ENCODE assay signal across 9 mouse cellular contexts in the genomic region with DNA sequence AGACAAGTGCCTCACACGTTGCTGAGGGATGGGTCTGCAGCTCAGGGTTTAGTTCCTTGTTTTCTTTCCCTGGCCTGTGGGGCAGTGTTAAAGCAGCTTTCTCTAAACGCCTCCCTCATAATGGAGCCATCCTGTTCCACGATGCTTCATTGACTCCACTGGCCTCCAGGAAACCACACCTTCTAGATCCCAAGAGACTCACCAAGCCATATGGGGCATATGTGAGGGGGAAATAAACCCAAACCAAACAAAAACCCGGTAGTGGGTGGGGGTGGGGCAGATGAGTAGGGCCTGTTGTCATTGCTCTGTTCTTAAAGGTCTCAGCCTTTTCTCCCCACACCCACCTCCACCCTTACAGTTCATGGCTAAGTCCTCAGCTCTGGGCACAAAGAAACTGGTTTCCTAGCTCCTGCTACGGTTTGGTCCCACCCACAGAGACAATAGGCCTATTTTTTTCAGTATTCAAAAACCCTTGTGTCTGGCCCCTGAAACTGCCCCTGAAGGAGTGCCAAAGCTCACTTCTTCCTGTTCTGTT. TPM values are rescaled to one million over a fixed set of nuclear protein-coding genes. Genes with fewer than 3 reads are reported as not detected.
DNase-seq lines count a peak whose midpoint lies in the region; ATAC-seq and TF ChIP-seq lines count a peak whose summit lies in the region.
"Had no signal": no experiment of that assay in that cellular context is flagged by ENCODE, and none has a peak within 500 bp of the region (broad histone marks: within the 10 kb centered on the region; RNA-seq: fewer than 3 reads in every experiment).

No protein-coding gene starts in this region.

- H3K9me3 ChIP-seq in liver, postnatal 0 days (ENCODE audit: low read length), result no peaks in the 10 kb centered on the region
- H3K9me3 ChIP-seq in embryonic facial prominence, embryonic 13.5 days, result no peaks in the 10 kb centered on the region

- no peaks in the 10 kb centered on the region for H3K36me3 ChIP-seq in liver, postnatal 0 days (replicated peaks; ENCODE audit: insufficient read depth, low read length)
- no peaks in the 10 kb centered on the region for H3K36me3 ChIP-seq in embryonic facial prominence, embryonic 13.5 days

- H3K27me3 ChIP-seq in liver, postnatal 0 days (ENCODE audit: insufficient read depth, low read length), result no peaks in the 10 kb centered on the region
- no peaks in the 10 kb centered on the region for H3K27me3 ChIP-seq in embryonic facial prominence, embryonic 13.5 days

- DNase-seq in liver, postnatal 0 days, result peak; percentile 41
- no peak for DNase-seq in liver
- peak; percentile 18 for DNase-seq in kidney, postnatal 10 days
- peak; percentile 25 to 66 for DNase-seq in spleen, postnatal 4 days (ENCODE audit: low spot score in 2 of 2)
- no peak for DNase-seq in gastrocnemius, postnatal 4 days (ENCODE audit: low spot score in 2 of 2)
- no peak for DNase-seq in frontal cortex, postnatal 25 days (ENCODE audit: low spot score in 2 of 2)
- DNase-seq in right cerebral cortex, postnatal 4 days, result no peak

- H3K9ac ChIP-seq in liver, postnatal 0 days (replicated peaks), result no peak overlapping the region
- no peak overlapping the region for H3K9ac ChIP-seq in embryonic facial prominence, embryonic 13.5 days

- H3K4me3 ChIP-seq in liver, postnatal 0 days (ENCODE audit: low read depth, low read length), result no peak overlapping the region
- no peak overlapping the region for H3K4me3 ChIP-seq in embryonic facial prominence, embryonic 13.5 days

- ATAC-seq in liver, postnatal 0 days, result peak; percentile 44; the same call in 1 of the 2 replicates
- 0 out of 2 replicates have a peak, but pooled peaks have one; percentile 37 for ATAC-seq in embryonic facial prominence, embryonic 13.5 days (ENCODE audit: insufficient number of reproducible peaks, insufficient read depth, low FRiP score, low TSS enrichment, low read depth)

- H3K4me2 ChIP-seq in liver, postnatal 0 days (ENCODE audit: low read depth, low read length), result no peak overlapping the region
- H3K4me2 ChIP-seq in embryonic facial prominence, embryonic 13.5 days, result no peak overlapping the region

- WGBS in liver, postnatal 0 days (ENCODE audit: insufficient replicate concordance), result 22% methylated on average over 5 of the region's 5 CpGs
- WGBS in embryonic facial prominence, embryonic 13.5 days, result 10% methylated on average over 5 of the region's 5 CpGs

- 0 out of 2 replicates have a peak, but pooled peaks have one; percentile 19 for TF ChIP-seq EP300 in liver, postnatal 0 days (IDR thresholded peaks at IDR 0.05; ENCODE audit: low read depth)

- H3K4me1 ChIP-seq in liver, postnatal 0 days (ENCODE audit: insufficient read depth), result peaks cover 47% of the 10 kb centered on the region
- H3K4me1 ChIP-seq in embryonic facial prominence, embryonic 13.5 days, result peaks cover 6% of the 10 kb centered on the region

- TF ChIP-seq CTCF in liver, postnatal 0 days (IDR thresholded peaks at IDR 0.05; ENCODE audit: low read depth), result no peak

- H3K27ac ChIP-seq in liver, postnatal 0 days (ENCODE audit: low read depth), result peak overlapping the region; percentile 82
- no peak overlapping the region for H3K27ac ChIP-seq in embryonic facial prominence, embryonic 13.5 days

RNA-seq across cellular contexts. Expression of gene Cxcl17, which starts 20.4 kb away (rescaled TPM):
- not detected in 2 replicates for polyA plus RNA-seq in liver, postnatal 0 days (2015; fragmentation: Nextera tagmentation; extraction: Ambion mirVana)
- polyA plus RNA-seq in embryonic facial prominence, embryonic 13.5 days (2015; fragmentation: Nextera tagmentation; extraction: Ambion mirVana), result 0.85 TPM in 1 of 2 replicates, not detected in the other
- not detected for total RNA-seq in gastrocnemius, postnatal 4 days (2021)
- polyA plus RNA-seq: cortical plate, adult 2 months had no signal

RNA-seq across cellular contexts. Expression of gene Lipe, which starts 34.6 kb away (rescaled TPM):
- 5.2 and 5.5 TPM in 2 replicates for polyA plus RNA-seq in liver, postnatal 0 days (2015; fragmentation: Nextera tagmentation; extraction: Ambion mirVana)
- 9.5 and 9.9 TPM in 2 replicates for polyA plus RNA-seq in embryonic facial prominence, embryonic 13.5 days (2015; fragmentation: Nextera tagmentation; extraction: Ambion mirVana)
- total RNA-seq in gastrocnemius, postnatal 4 days (2021), result 10 to 100 TPM; 25.4 to 37.7 TPM

RNA-seq across cellular contexts. Expression of gene Ceacam1, which starts 44.3 kb away (rescaled TPM):
- polyA plus RNA-seq in liver, postnatal 0 days (2015; fragmentation: Nextera tagmentation; extraction: Ambion mirVana), result 24.3 and 27.3 TPM in 2 replicates
- polyA plus RNA-seq in embryonic facial prominence, embryonic 13.5 days (2015; fragmentation: Nextera tagmentation; extraction: Ambion mirVana), result 0.91 and 2.0 TPM in 2 replicates
- 1 to 10 TPM; 5.5 to 6.1 TPM for total RNA-seq in gastrocnemius, postnatal 4 days (2021)

Comparison
In these comparisons a context has a peak if more than half of its experiments do, and no peak if none do; other contexts are left out.
1. DNase-seq: peak in liver, postnatal 0 days (single experiment), kidney, postnatal 10 days (single experiment) and spleen, postnatal 4 days (2 of 2); none in liver (single experiment), gastrocnemius, postnatal 4 days (0 of 2), frontal cortex, postnatal 25 days (0 of 2) and right cerebral cortex, postnatal 4 days (single experiment).